Mouse (Mus musculus): ENCODE results near the gene Pkd1l2.

DNA sequence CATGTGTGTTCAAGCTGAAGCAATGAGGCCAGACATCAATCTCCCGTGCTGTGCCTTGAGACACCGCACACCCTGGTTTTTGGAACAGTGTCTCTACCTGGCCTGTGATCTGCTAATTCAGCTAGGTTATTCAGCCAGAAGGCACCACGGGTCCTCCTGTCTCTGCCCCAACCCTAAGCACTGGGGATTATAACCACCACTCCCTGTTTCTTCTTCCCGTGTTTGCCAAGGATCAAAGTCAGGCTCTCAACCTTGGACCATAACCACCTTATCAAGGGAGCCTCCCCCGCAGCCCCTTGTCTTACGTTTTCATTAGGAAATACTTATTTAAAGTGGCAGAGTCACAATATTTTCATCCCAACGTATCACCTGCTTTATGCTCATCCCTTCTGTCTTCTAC, 34.3 kb upstream of the Pkd1l2 start:
- TF ChIP-seq POLR2A (IDR thresholded peaks at IDR 0.05; ENCODE audit: borderline replicate concordance, insufficient read depth, low read length) (no peak), CTCF (IDR thresholded peaks at IDR 0.05; ENCODE audit: borderline replicate concordance, insufficient read depth, low read depth, low read length) (no peak)

All from cerebellum, adult 2 months (tissue).